Mouse (Mus musculus): ENCODE measurements around the gene Gm48552. TPM values are rescaled to one million over a fixed set of nuclear protein-coding genes. Genes with fewer than 3 reads are reported as not detected.

The Gm48552 gene
- polyA plus RNA-seq, 1 experiment from 2014 or later, result not detected

DNA sequence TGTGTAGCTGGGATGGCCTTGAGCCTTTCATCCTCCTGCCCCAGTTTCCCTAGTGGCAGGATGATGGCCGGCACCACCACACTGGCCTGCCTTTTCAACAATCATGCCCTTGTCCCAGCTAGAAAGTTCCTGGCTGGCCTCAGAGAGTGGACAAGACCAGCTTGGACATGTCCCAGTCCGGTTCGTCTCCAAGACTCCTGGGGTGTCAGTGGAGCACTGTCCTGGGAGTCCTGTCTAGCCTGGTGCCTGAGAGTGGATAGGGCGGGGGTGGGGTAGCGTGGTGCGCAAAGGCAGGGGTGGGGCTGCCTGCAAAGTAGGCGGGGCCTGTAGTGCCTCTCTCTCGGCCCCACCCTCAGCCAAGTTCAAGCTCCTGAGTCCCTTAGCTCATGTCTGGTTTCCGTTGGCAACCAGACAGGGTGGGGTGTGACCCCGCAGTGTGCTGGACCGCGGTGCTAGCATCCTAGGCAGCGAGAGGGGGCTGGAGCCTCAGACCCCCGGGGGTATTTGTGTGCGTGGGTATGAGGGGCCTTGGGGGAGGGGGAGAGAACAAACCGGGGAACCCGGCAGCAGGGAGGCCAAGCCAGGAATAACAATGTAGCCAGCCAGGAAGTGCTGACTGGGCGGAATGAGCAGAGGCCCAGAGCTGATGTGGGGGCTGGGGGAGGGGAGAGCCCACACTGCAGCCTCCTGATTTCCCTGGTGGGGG is 12.9 kb downstream of the Gm48552 start:
- no peak overlapping the region for H3K4me3 ChIP-seq (ENCODE audit: low read depth, low read length)
- peaks cover 18% of the 10 kb centered on the region for H3K4me1 ChIP-seq (ENCODE audit: control insufficient read depth, insufficient read depth, low read length)

GRCm38 (mm10) chr10:81402227-81402765 is 13.5 kb downstream of the Gm48552 start:
- Histone ChIP-seq H3K27ac (replicated peaks; ENCODE audit: low read depth, low read length) (peak overlapping the region; percentile 89), H3K36me3 (replicated peaks; ENCODE audit: control insufficient read depth, insufficient read depth, low read depth, low read length) (no peaks in the 10 kb centered on the region), H3K4me3 (ENCODE audit: low read depth, low read length) (no peak overlapping the region), H3K9me3 (replicated peaks; ENCODE audit: control insufficient read depth, low read length) (no peaks in the 10 kb centered on the region), H3K9ac (replicated peaks; ENCODE audit: low read length) (peak overlapping the region; percentile 32), H3K4me2 (ENCODE audit: low read depth, low read length) (peak overlapping the region; percentile 34), H3K27me3 (ENCODE audit: control insufficient read depth, insufficient read depth, low read length) (peaks cover 2% of the 10 kb centered on the region; the same call in 1 of the 2 replicates), H3K4me1 (ENCODE audit: control insufficient read depth, insufficient read depth, low read length) (peaks cover 20% of the 10 kb centered on the region)
- DNase-seq (ENCODE audit: low spot score) (no peak), ATAC-seq (replicated peaks; ENCODE audit: insufficient number of reproducible peaks, low FRiP score, low TSS enrichment, low read depth) (no peak; the same call in 1 of the 2 replicates)
- 19% methylated on average over 7 of the region's 7 CpGs for WGBS

More for the DNA sequence above, 12.9 kb downstream of the Gm48552 start:
- 3% methylated on average over 18 of the region's 18 CpGs for WGBS
- peaks cover 2% of the 10 kb centered on the region; the same call in 1 of the 2 replicates for H3K27me3 ChIP-seq (ENCODE audit: control insufficient read depth, insufficient read depth, low read length)
- no peaks in the 10 kb centered on the region for H3K36me3 ChIP-seq (replicated peaks; ENCODE audit: control insufficient read depth, insufficient read depth, low read depth, low read length)
- H3K4me2 ChIP-seq (ENCODE audit: low read depth, low read length), result peak overlapping the region; percentile 34
- peak; percentile 88 for DNase-seq (ENCODE audit: low spot score)
- ATAC-seq (replicated peaks; ENCODE audit: insufficient number of reproducible peaks, low FRiP score, low TSS enrichment, low read depth), result peak; percentile 76
- no peaks in the 10 kb centered on the region for H3K9me3 ChIP-seq (replicated peaks; ENCODE audit: control insufficient read depth, low read length)
- H3K27ac ChIP-seq (replicated peaks; ENCODE audit: low read depth, low read length), result peak overlapping the region; percentile 89
- H3K9ac ChIP-seq (replicated peaks; ENCODE audit: low read length), result peak overlapping the region; percentile 18; the same call in 1 of the 2 replicates

- DNase-seq (ENCODE audit: low spot score) (no peak), ATAC-seq (replicated peaks; ENCODE audit: insufficient number of reproducible peaks, low FRiP score, low TSS enrichment, low read depth) (no peak)
- 60% methylated on average over 10 of the region's 10 CpGs for WGBS
- H3K4me3 ChIP-seq (ENCODE audit: low read depth, low read length), result no peak overlapping the region
- no peaks in the 10 kb centered on the region for H3K9me3 ChIP-seq (replicated peaks; ENCODE audit: control insufficient read depth, low read length)
- H3K27ac ChIP-seq (replicated peaks; ENCODE audit: low read depth, low read length), result peak overlapping the region; percentile 89; the same call in 1 of the 2 replicates
- H3K4me2 ChIP-seq (ENCODE audit: low read depth, low read length), result no peak overlapping the region
- peaks cover 2% of the 10 kb centered on the region; the same call in 1 of the 2 replicates for H3K27me3 ChIP-seq (ENCODE audit: control insufficient read depth, insufficient read depth, low read length)
- no peaks in the 10 kb centered on the region for H3K36me3 ChIP-seq (replicated peaks; ENCODE audit: control insufficient read depth, insufficient read depth, low read depth, low read length)
- no peak overlapping the region for H3K9ac ChIP-seq (replicated peaks; ENCODE audit: low read length)
- peaks cover 29% of the 10 kb centered on the region for H3K4me1 ChIP-seq (ENCODE audit: control insufficient read depth, insufficient read depth, low read length)
Observed at GRCm38 (mm10) chr10:81403511-81403910, 14.7 kb downstream of the Gm48552 start.

DNA sequence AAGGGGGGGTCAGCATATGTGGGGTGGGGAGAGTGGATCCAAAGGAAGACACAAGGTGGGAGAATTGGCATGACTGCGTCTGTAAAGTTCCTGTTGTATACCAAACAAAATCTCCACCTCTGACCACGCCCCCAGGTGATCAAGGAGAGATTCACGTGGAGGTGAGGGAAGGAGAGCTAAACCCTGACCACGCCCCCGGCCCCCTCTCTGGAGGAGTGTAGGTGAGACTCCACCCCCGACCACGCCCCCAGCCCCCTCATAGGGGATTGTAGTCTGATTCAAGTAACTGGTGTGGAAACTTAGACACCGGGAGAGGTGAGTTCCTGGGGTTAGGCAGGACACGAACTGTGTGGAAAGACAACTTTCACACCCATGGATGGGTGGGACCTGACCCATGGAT is 15.3 kb downstream of the Gm48552 start:
- peaks cover 2% of the 10 kb centered on the region; the same call in 1 of the 2 replicates for H3K27me3 ChIP-seq (ENCODE audit: control insufficient read depth, insufficient read depth, low read length)

DNA sequence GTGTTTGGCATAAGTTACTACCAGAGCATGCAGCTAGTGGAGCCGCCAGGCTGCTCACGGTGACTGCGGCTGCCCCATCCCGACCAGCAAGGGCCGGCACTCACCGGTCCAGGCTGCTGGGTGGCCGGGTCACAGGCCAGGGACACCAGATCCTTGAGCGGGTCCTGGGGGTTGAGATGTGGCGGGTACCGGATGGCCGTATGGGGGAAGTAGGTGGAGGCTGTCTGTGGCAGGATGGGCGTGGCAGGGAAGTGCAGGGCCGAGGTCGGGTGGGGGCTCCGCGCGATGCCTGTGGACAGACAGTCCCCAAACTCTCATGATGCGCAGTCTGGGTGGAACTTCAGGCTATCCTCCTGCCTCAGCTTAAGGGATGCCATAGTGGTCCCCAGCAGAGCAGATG is 15.9 kb downstream of the Gm48552 start:
- no peaks in the 10 kb centered on the region for H3K36me3 ChIP-seq (replicated peaks; ENCODE audit: control insufficient read depth, insufficient read depth, low read depth, low read length)
- H3K4me3 ChIP-seq (ENCODE audit: low read depth, low read length), result no peak overlapping the region
- ATAC-seq (replicated peaks; ENCODE audit: insufficient number of reproducible peaks, low FRiP score, low TSS enrichment, low read depth) (no peak), DNase-seq (ENCODE audit: low spot score) (no peak)
- H3K4me2 ChIP-seq (ENCODE audit: low read depth, low read length), result no peak overlapping the region
- no peak overlapping the region for H3K9ac ChIP-seq (replicated peaks; ENCODE audit: low read length)
- WGBS, result 62% methylated on average over 18 of the region's 18 CpGs
- peaks cover 2% of the 10 kb centered on the region; the same call in 1 of the 2 replicates for H3K27me3 ChIP-seq (ENCODE audit: control insufficient read depth, insufficient read depth, low read length)
- no peaks in the 10 kb centered on the region for H3K9me3 ChIP-seq (replicated peaks; ENCODE audit: control insufficient read depth, low read length)
- H3K4me1 ChIP-seq (ENCODE audit: control insufficient read depth, insufficient read depth, low read length), result peaks cover 33% of the 10 kb centered on the region
- 0 out of 2 replicates have a peak overlapping the region, but pooled peaks have one; percentile 16 for H3K27ac ChIP-seq (replicated peaks; ENCODE audit: low read depth, low read length)

More for the DNA sequence above, 15.3 kb downstream of the Gm48552 start:
- ATAC-seq (replicated peaks; ENCODE audit: insufficient number of reproducible peaks, low FRiP score, low TSS enrichment, low read depth) (no peak), DNase-seq (ENCODE audit: low spot score) (no peak)
- Histone ChIP-seq H3K9ac (replicated peaks; ENCODE audit: low read length) (no peak overlapping the region), H3K4me3 (ENCODE audit: low read depth, low read length) (no peak overlapping the region), H3K27ac (replicated peaks; ENCODE audit: low read depth, low read length) (0 out of 2 replicates have a peak overlapping the region, but pooled peaks have one; percentile 16), H3K9me3 (replicated peaks; ENCODE audit: control insufficient read depth, low read length) (no peaks in the 10 kb centered on the region), H3K4me2 (ENCODE audit: low read depth, low read length) (no peak overlapping the region), H3K4me1 (ENCODE audit: control insufficient read depth, insufficient read depth, low read length) (peaks cover 32% of the 10 kb centered on the region), H3K36me3 (replicated peaks; ENCODE audit: control insufficient read depth, insufficient read depth, low read depth, low read length) (no peaks in the 10 kb centered on the region)
- WGBS, result 15% methylated on average over 9 of the region's 9 CpGs

- Histone ChIP-seq H3K36me3 (replicated peaks; ENCODE audit: control insufficient read depth, insufficient read depth, low read depth, low read length) (no peaks in the 10 kb centered on the region), H3K27me3 (ENCODE audit: control insufficient read depth, insufficient read depth, low read length) (peaks cover 2% of the 10 kb centered on the region; the same call in 1 of the 2 replicates), H3K4me2 (ENCODE audit: low read depth, low read length) (no peak overlapping the region; the same call in 1 of the 2 replicates), H3K9ac (replicated peaks; ENCODE audit: low read length) (no peak overlapping the region), H3K4me1 (ENCODE audit: control insufficient read depth, insufficient read depth, low read length) (peaks cover 29% of the 10 kb centered on the region), H3K9me3 (replicated peaks; ENCODE audit: control insufficient read depth, low read length) (no peaks in the 10 kb centered on the region), H3K4me3 (ENCODE audit: low read depth, low read length) (no peak overlapping the region), H3K27ac (replicated peaks; ENCODE audit: low read depth, low read length) (no peak overlapping the region)
- DNase-seq (ENCODE audit: low spot score), result peak; percentile 64
- WGBS, result 44% methylated on average over 13 of the region's 13 CpGs
- ATAC-seq (replicated peaks; ENCODE audit: insufficient number of reproducible peaks, low FRiP score, low TSS enrichment, low read depth), result no peak
Observed at GRCm38 (mm10) chr10:81405588-81406201, 16.9 kb downstream of the Gm48552 start.

DNA sequence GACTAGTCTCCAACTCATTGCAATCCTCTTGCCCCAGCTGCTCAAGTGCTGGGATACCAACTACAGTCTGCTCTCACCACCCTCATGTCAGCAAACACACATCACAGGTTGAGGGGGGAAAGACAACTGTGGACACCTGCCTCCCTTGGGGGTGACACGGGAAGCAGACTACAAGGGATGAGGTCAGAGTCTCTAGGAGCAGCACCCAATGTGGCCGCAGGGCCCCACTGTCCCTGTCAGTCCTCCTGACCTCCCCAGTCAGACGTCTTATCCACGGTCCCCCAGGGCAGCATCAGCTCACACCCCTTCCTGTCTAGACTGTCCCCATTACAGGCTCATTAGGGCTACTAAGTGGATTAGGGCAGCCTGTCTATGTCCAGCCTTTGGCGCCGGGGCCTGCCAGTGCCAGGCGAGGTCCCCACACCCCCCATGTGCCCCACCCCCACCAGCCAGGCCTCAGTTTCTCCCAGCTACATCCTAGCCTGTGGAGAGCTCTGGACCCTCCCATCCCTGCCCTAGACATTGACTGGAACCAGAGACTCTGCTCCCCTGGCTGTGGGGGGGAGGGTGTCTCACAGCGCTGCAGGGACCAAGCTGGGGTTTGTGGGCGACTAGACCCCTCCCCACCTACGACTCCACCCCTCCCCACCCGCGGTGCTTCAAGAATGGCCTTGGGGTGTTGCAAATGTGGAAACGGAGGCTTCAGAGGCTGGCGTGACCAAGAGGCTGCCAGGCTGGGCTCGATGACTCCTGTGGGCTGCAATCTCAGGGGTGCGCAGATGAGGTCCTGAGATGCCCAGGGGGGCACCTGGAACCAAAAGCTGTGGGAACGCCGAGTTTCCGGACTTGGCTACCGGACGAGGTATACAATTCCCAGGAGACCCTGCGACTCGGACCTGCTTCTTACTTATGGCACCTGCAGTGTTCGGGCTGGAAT is 18.0 kb downstream of the Gm48552 start:
- H3K9ac ChIP-seq (replicated peaks; ENCODE audit: low read length), result peak overlapping the region; percentile 43
- ATAC-seq (replicated peaks; ENCODE audit: insufficient number of reproducible peaks, low FRiP score, low TSS enrichment, low read depth) (no peak), DNase-seq (ENCODE audit: low spot score) (no peak)
- WGBS, result 20% methylated on average over 24 of the region's 24 CpGs
- no peaks in the 10 kb centered on the region for H3K9me3 ChIP-seq (replicated peaks; ENCODE audit: control insufficient read depth, low read length)
- H3K4me3 ChIP-seq (ENCODE audit: low read depth, low read length), result peak overlapping the region; percentile 21; the same call in 1 of the 2 replicates
- peaks cover 2% of the 10 kb centered on the region; the same call in 1 of the 2 replicates for H3K27me3 ChIP-seq (ENCODE audit: control insufficient read depth, insufficient read depth, low read length)
- H3K27ac ChIP-seq (replicated peaks; ENCODE audit: low read depth, low read length), result 0 out of 2 replicates have a peak overlapping the region, but pooled peaks have one; percentile 20
- H3K4me2 ChIP-seq (ENCODE audit: low read depth, low read length), result peak overlapping the region; percentile 43
- peaks cover 28% of the 10 kb centered on the region for H3K4me1 ChIP-seq (ENCODE audit: control insufficient read depth, insufficient read depth, low read length)
- H3K36me3 ChIP-seq (replicated peaks; ENCODE audit: control insufficient read depth, insufficient read depth, low read depth, low read length), result no peaks in the 10 kb centered on the region; the same call in 1 of the 2 replicates
